Mouse (Mus musculus): ENCODE measurements around the gene Ccna1. TPM values are rescaled to one million over a fixed set of nuclear protein-coding genes. Genes with fewer than 3 reads are reported as not detected.

Ccna1 gene
- total RNA-seq, 2 experiments from 2014 or later, result 0.26 to 0.37 TPM

Other genes starting within 250 kb of the Ccna1 start
- gene Rfxap, start 247.7 kb downstream of the Ccna1 start, total RNA-seq (2021), result 10 to 100 TPM; 21.8 to 23.4 TPM
- gene Sertm1, start 139.6 kb downstream of the Ccna1 start, total RNA-seq (2021), result under 1 TPM; 0.12 to 0.19 TPM
- 10 to 100 TPM; 32.5 to 35.6 TPM for gene Spg20, start 56.6 kb upstream of the Ccna1 start, total RNA-seq (2021)
- under 1 TPM in 1 of 2 experiments, not detected in 1; 0.10 TPM for gene Ccdc169, start 81.8 kb upstream of the Ccna1 start, total RNA-seq (2021)
- gene Sohlh2, start 126.5 kb upstream of the Ccna1 start, total RNA-seq (2021), result not detected
- 1 to 10 TPM; 7.4 to 7.5 TPM for gene Dclk1, start 186.9 kb upstream of the Ccna1 start, total RNA-seq (2021)